Mouse (Mus musculus) hindbrain, embryonic 11.5 days (tissue): ENCODE measurements around the gene Pik3cd. TPM values are rescaled to one million over a fixed set of nuclear protein-coding genes. Genes with fewer than 3 reads are reported as not detected.
"Not testable (repeated sequence)": the region's sequence is repeated elsewhere in the genome, so short reads cannot be mapped to it uniquely, and the experiment has no call there.

Source experiments
- ATAC-seq: fragments of 200-750 bp; cut with Nextera tagmentation; 2 replicates; pipeline ENCODE4 v1.8.0; 2017; ENCODE audit warnings: mild to moderate bottlenecking, moderate TSS enrichment, moderate library complexity; ENCODE audit not compliant: low FRiP score
- DNase-seq: peaks from one replicate; pipeline ENCODE4 v3.0.0-alpha.2; 2015; ENCODE audit warnings: low spot score
- H3K27ac ChIP-seq: fragments of 300-500 bp; sonication (generic); 2 replicates; pipeline ENCODE4 v1.5.1; 2014; ENCODE audit warnings: mild to moderate bottlenecking, low read depth, low read length
- H3K27me3 ChIP-seq: fragments of 300-500 bp; sonication (generic); 2 replicates; pipeline ENCODE4 v1.6.1; 2014; ENCODE audit warnings: mild to moderate bottlenecking, low read length, moderate library complexity, mixed read lengths; ENCODE audit not compliant: control insufficient read depth, insufficient read depth
- H3K36me3 ChIP-seq: fragments of 300-500 bp; sonication (generic); 2 replicates; pipeline ENCODE4 v1.6.1; 2014; ENCODE audit warnings: mild to moderate bottlenecking, low read length, moderate library complexity, mixed read lengths; ENCODE audit not compliant: control insufficient read depth, insufficient read depth
- H3K4me1 ChIP-seq: fragments of 300-500 bp; sonication (generic); replicated peaks from 2 replicates; pipeline ENCODE4 v1.6.1; 2014; ENCODE audit warnings: low read length, mixed read lengths; ENCODE audit not compliant: control insufficient read depth, insufficient read depth
- H3K4me2 ChIP-seq: fragments of 300-500 bp; sonication (generic); replicated peaks from 2 replicates; pipeline ENCODE4 v1.6.1; 2014; ENCODE audit warnings: mild to moderate bottlenecking, low read depth, low read length
- H3K4me3 ChIP-seq: fragments of 300-500 bp; sonication (generic); 2 replicates; pipeline ENCODE4 v1.5.1; 2014; ENCODE audit warnings: low read depth, low read length
- H3K9ac ChIP-seq: fragments of 300-500 bp; sonication (generic); 2 replicates; pipeline ENCODE4 v1.6.1; 2014; ENCODE audit warnings: low read depth, low read length
- H3K9me3 ChIP-seq: fragments of 300-500 bp; sonication (generic); 2 replicates; pipeline ENCODE4 v1.6.1; 2016; ENCODE audit warnings: low read length; ENCODE audit not compliant: control insufficient read depth
- WGBS: fragments of 180-500 bp; shearing (Covaris S2); extraction: QIAGEN DNeasy Blood & Tissue Kit; methylation state at CpG from one replicate; pipeline ENCODE4 v1.1.7; 2014; 5-methylcytosine and 5-hydroxymethylcytosine counted together
- polyA plus RNA-seq: library from polyadenylated mRNA; unstranded; fragments of >200 nt; fragmentation: Nextera tagmentation; extraction: Ambion mirVana; gene quantifications from 2 replicates; pipeline ENCODE4 v1.2.1, GENCODE M21; 2014

The Pik3cd gene
- polyA plus RNA-seq, 1 experiment from 2014 or later = 10.1 TPM

- H3K9me3 ChIP-seq, ATAC-seq, H3K9ac ChIP-seq, H3K27me3 ChIP-seq, H3K4me1 ChIP-seq, H3K36me3 ChIP-seq, H3K4me2 ChIP-seq, H3K27ac ChIP-seq, DNase-seq, H3K4me3 ChIP-seq: not testable (repeated sequence)
- WGBS = 91% methylated on average over 3 of the region's 3 CpGs
Observed at GRCm38 (mm10) chr4:149616999-149617398, 85.4 kb downstream of the Pik3cd start.

DNA sequence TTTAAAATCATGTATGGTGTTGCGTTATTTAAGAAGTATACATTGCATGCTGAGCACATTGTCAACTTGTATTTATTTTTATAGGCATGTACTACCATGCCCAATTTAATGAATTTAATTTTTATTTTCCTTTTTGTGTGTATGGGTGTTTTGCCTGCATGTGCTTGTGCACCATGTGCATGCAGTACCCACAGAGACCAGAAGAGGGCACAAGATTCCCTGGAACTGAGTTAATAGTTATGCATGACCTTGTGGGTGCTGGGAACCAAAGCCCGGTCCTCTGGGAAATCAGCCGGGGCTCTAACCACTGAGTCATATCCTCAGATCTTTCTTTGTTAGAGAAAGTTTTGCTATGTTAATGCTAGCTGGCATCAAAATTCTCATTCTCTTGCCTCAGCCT, 87.5 kb downstream of the Pik3cd start:
- no peak for ATAC-seq
- 97% methylated on average over 3 of the region's 3 CpGs for WGBS
- DNase-seq = no peak
- Histone ChIP-seq H3K9me3 (no peaks in the 10 kb centered on the region), H3K27ac (no peak overlapping the region), H3K9ac (no peak overlapping the region), H3K4me3 (no peak overlapping the region), H3K36me3 (no peaks in the 10 kb centered on the region), H3K4me2 (no peak overlapping the region), H3K4me1 (no peaks in the 10 kb centered on the region), H3K27me3 (no peaks in the 10 kb centered on the region)

GRCm38 (mm10) chr4:149613497-149613896, 88.9 kb downstream of the Pik3cd start:
- H3K27me3 ChIP-seq, DNase-seq, H3K4me1 ChIP-seq, H3K9me3 ChIP-seq, H3K9ac ChIP-seq, H3K4me2 ChIP-seq, H3K4me3 ChIP-seq, H3K36me3 ChIP-seq, H3K27ac ChIP-seq: not testable (repeated sequence)
- 72% methylated on average over 6 of the region's 6 CpGs for WGBS
- peak; percentile 40; the same call in 1 of the 2 replicates for ATAC-seq

DNA sequence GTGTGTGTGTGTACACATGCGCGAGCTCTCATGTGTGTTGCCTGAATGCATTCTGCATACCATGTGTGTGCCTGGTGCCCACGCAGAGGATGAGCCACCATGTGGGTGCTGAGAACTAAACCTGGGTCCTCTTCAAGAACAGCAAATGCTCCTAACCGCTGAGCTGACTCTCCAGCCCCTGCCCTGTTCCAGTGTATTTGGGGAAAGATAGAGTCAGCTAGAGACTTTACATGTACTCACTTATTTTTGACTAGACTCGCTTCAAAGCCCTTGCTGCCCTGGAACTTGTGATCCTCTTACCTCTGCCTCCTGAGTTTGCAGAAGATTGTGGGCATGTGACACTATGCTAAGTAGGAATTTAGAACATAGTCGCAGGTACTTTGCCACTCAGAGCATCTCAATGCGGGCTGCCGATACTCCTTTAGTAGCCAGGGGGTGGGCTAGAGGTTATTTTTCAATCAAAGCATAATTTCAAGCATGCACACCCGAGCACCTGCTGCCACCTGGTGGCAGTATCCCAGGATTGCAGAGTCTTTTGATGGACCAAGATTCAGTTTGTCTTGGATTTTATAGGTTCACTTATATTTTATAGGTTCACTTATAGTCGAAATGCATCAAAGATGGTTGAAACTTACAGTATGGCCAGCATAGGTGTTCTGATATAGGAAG, 90.9 kb downstream of the Pik3cd start:
- no peak for ATAC-seq
- WGBS = 55% methylated on average over 10 of the region's 10 CpGs

DNA sequence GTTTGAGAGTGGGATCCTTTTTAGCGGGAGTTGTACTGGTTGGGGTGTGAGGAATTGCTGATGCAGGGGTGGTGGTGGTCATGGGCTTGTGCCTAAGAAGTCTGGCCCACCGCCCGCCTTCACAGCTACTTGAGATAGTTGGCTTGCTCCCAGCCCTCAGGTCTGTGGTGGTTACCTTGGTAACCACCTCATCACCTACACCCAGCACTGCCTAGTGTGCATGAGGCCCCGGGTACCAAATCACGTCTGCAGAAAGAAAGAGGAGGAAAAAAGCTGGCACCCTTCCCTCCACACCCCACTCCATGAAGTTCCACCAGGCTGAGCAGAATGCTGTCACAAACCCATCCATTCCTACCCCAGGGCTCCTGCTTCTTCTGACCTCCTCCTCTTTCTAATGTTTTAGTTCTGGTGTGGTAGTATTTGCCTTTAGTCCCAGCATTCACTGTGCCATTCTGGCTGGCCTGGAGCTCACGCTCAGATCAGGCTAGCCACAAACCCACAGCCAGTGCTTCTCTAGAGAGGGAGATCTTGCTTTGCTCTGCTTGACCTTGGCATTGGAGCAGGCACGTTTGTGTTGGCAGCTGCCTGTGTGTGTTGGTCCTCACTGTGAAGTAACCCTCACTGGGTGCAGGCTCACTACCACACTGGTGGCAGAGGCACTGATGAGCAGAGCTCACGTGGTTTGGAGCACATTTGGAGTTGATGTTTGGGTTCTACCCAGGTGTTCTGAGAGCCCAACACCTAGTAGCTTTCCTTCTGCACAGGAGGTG, 92.9 kb downstream of the Pik3cd start:
- H3K4me1 ChIP-seq = peaks cover 5% of the 10 kb centered on the region
- no peaks in the 10 kb centered on the region for H3K36me3 ChIP-seq
- DNase-seq (no peak), ATAC-seq (no peak)
- H3K9me3 ChIP-seq = no peaks in the 10 kb centered on the region
- 72% methylated on average over 8 of the region's 8 CpGs for WGBS
- H3K4me2 ChIP-seq = no peak overlapping the region
- no peak overlapping the region for H3K4me3 ChIP-seq
- H3K27ac ChIP-seq = no peak overlapping the region
- H3K9ac ChIP-seq = no peak overlapping the region
- H3K27me3 ChIP-seq = no peaks in the 10 kb centered on the region

More for the DNA sequence above, 90.9 kb downstream of the Pik3cd start:
- Histone ChIP-seq H3K9ac (no peak overlapping the region), H3K4me1 (peaks cover 5% of the 10 kb centered on the region; the same call in 1 of the 2 replicates), H3K4me3 (no peak overlapping the region), H3K4me2 (no peak overlapping the region), H3K27ac (no peak overlapping the region), H3K27me3 (no peaks in the 10 kb centered on the region), H3K36me3 (no peaks in the 10 kb centered on the region), H3K9me3 (no peaks in the 10 kb centered on the region)
- DNase-seq = peak; percentile 83

GRCm38 (mm10) chr4:149608309-149608638, 94.1 kb downstream of the Pik3cd start:
- DNase-seq (no peak), ATAC-seq (no peak)
- Histone ChIP-seq H3K9me3 (no peaks in the 10 kb centered on the region), H3K4me2 (no peak overlapping the region), H3K4me1 (peaks cover 5% of the 10 kb centered on the region), H3K9ac (no peak overlapping the region), H3K36me3 (no peaks in the 10 kb centered on the region), H3K27ac (no peak overlapping the region), H3K27me3 (no peaks in the 10 kb centered on the region), H3K4me3 (no peak overlapping the region)
- WGBS = 88% methylated on average over 6 of the region's 6 CpGs

DNA sequence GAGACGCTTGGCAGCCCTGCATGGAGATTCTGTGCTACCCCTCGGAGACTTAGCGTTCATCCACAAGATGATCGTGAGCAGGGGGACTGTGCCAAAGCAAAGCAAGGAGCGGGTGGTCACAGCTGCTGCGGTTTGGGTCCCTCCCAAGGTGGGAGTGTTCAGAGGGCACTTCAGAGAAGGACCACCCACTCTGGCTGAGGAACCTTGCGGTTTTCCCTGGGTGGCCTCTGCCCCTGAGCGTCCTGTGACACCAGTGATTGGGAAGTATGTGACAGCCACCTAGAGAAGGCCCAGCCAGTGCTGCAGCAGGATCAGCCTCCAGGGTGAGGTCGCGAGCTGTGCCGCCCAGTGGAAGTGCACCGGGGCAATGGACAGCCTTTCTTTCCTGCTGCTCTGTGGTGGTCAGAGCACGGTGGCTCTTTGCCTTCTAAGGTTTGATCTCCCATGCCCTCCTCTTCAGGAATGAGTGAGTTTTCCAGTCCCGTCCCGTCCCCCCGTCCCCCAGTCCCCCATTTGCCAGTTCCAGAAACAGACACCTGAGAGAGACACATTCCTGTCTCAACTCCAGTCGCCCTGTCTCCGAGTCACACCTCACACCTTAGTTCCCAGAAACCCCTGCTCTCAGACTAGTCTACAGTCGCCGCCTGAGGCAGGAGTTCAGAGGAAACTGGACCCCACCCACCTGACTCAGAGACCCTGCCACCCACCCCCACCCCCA, 94.6 kb downstream of the Pik3cd start:
- Histone ChIP-seq H3K27ac (no peak overlapping the region), H3K9ac (no peak overlapping the region), H3K4me1 (peaks cover 5% of the 10 kb centered on the region), H3K27me3 (no peaks in the 10 kb centered on the region), H3K4me2 (no peak overlapping the region), H3K4me3 (no peak overlapping the region), H3K36me3 (no peaks in the 10 kb centered on the region), H3K9me3 (no peaks in the 10 kb centered on the region)
- DNase-seq (no peak), ATAC-seq (peak; percentile 38; the same call in 1 of the 2 replicates)
- 64% methylated on average over 20 of the region's 20 CpGs for WGBS

DNA sequence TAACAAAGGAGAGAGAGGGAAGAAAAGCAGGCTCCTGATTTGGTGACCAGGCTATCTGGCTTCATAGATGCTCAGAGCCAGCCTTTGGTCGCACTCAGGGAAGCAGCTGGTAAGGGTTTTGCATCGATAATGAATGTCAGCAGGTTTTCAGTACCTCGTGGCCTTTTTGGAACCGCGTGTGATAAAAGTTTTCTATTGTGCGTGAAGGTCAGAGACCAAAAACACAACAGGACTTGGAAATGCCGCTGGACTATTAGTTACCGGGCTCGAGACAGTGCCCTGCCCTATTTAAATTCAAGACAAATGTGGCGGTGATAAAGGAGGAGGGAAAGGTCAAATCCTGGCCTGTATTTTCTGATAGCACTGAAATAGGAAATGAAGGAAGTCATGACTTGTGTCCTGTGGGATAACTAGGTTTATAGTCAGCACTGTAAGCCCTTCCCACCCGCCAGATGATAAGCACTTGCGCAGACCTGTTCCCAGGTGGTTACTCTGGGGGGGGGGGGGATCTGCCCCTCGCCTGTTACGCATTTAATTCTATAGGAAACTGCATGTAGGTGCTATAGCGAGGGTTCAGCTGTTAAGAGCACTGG, 95.5 kb downstream of the Pik3cd start:
- Histone ChIP-seq H3K27ac (no peak overlapping the region), H3K36me3 (no peaks in the 10 kb centered on the region), H3K9me3 (no peaks in the 10 kb centered on the region), H3K4me1 (peaks cover 5% of the 10 kb centered on the region), H3K4me3 (no peak overlapping the region), H3K9ac (no peak overlapping the region), H3K27me3 (no peaks in the 10 kb centered on the region), H3K4me2 (no peak overlapping the region)
- no peak for DNase-seq
- no peak for ATAC-seq
- 45% methylated on average over 15 of the region's 15 CpGs for WGBS
